ENCODE assay signal across 15 mouse cellular contexts in genomic region chr14:18618603-18619002, GRCm38 (mm10).
"Had no signal": no experiment of that assay in that cellular context is flagged by ENCODE, and none has a peak within 500 bp of the region (broad histone marks: within the 10 kb centered on the region; RNA-seq: fewer than 3 reads in every experiment).

No protein-coding gene starts in this region.

- H3K9ac ChIP-seq: liver, embryonic 15.5 days; lung, embryonic 14.5 days; midbrain, embryonic 15.5 days; stomach, embryonic 15.5 days had no signal

- H3K27ac ChIP-seq: limb, embryonic 10.5 days; liver, embryonic 15.5 days; midbrain, embryonic 15.5 days; stomach, embryonic 15.5 days had no signal

- H3K4me3 ChIP-seq: limb, embryonic 10.5 days; liver, embryonic 15.5 days; megakaryocyte, embryonic 14.5 days; midbrain, embryonic 15.5 days; stomach, embryonic 15.5 days had no signal

- H3K27me3 ChIP-seq: liver, embryonic 15.5 days; megakaryocyte, embryonic 14.5 days; midbrain, embryonic 15.5 days; stomach, embryonic 15.5 days had no signal

- ATAC-seq: intestine, postnatal 0 days; midbrain, embryonic 15.5 days had no signal

- H3K4me2 ChIP-seq: liver, embryonic 11.5 days; liver, embryonic 15.5 days; lung, embryonic 14.5 days; midbrain, embryonic 11.5 days; midbrain, embryonic 15.5 days; stomach, embryonic 15.5 days had no signal

- H3K9me3 ChIP-seq: limb, embryonic 10.5 days; liver, embryonic 15.5 days; megakaryocyte, embryonic 14.5 days; midbrain, embryonic 15.5 days; stomach, embryonic 15.5 days had no signal

- H3K36me3 ChIP-seq: limb, embryonic 10.5 days; liver, embryonic 15.5 days; midbrain, embryonic 15.5 days; stomach, embryonic 15.5 days had no signal

- H3K4me1 ChIP-seq: limb, embryonic 10.5 days; liver, embryonic 15.5 days; megakaryocyte, embryonic 14.5 days; midbrain, embryonic 15.5 days; stomach, embryonic 15.5 days had no signal

- DNase-seq: kidney, adult 8-10 months; kidney, postnatal 25 days; layer of hippocampus, adult 9-11 months; lung, embryonic 14.5 days; lung, postnatal 10 days; lung, postnatal 4 days; right cerebral cortex, postnatal 4 days had no signal
